Mouse (Mus musculus): ENCODE data around the gene Opn5.

DNA sequence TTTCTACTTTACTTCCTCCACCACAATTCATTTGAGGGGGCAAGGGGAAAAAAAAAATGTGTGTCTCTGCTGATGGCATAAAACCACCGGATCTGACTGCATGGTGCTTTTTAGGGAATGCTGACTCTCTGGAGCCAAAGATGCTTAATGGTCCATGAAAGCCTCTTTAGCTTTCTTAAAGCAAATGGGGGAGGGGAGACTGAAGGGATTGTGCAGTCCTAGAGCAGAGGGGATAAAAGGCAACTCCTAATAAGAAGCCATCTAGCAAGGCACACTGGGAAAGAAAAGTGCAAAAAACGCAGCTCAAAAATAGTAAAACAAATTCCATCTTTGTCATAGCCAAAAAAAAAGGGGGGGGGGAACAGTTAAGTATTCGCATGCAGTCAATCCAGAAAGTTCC lies 2.9 kb downstream of the Opn5 start:
- TF ChIP-seq CTCF (IDR thresholded peaks at IDR 0.05; ENCODE audit: borderline replicate concordance, extremely low read depth, insufficient read depth, insufficient read length) (no peak), POLR2A (IDR thresholded peaks at IDR 0.05; ENCODE audit: borderline replicate concordance, extremely low read depth, insufficient read depth, insufficient read length, poor library complexity, severe bottlenecking) (no peak)
